Mouse (Mus musculus): ENCODE data around the gene Tiam2.
A peak's percentile ranks its signal among the peaks of the same experiment; 100 is the strongest.

The Tiam2 gene

GRCm38 (mm10) chr17:3326148-3326902 is at the start of gene Tiam2:
TSS of gene Tiam2 (plus strand) at chr17:3326573.
- DNase-seq (ENCODE audit: inconsistent age in 2 of 2, low spot score in 1 of 2) = peak; percentile 81 to 92

- DNase-seq (ENCODE audit: inconsistent age in 2 of 2, low spot score in 1 of 2) = no peak
Observed at GRCm38 (mm10) chr17:3280321-3280720, 46.1 kb upstream of the Tiam2 start.

- DNase-seq (ENCODE audit: inconsistent age in 2 of 2, low spot score in 1 of 2) = no peak
Observed at GRCm38 (mm10) chr17:3281939-3282338, 44.4 kb upstream of the Tiam2 start.

DNA sequence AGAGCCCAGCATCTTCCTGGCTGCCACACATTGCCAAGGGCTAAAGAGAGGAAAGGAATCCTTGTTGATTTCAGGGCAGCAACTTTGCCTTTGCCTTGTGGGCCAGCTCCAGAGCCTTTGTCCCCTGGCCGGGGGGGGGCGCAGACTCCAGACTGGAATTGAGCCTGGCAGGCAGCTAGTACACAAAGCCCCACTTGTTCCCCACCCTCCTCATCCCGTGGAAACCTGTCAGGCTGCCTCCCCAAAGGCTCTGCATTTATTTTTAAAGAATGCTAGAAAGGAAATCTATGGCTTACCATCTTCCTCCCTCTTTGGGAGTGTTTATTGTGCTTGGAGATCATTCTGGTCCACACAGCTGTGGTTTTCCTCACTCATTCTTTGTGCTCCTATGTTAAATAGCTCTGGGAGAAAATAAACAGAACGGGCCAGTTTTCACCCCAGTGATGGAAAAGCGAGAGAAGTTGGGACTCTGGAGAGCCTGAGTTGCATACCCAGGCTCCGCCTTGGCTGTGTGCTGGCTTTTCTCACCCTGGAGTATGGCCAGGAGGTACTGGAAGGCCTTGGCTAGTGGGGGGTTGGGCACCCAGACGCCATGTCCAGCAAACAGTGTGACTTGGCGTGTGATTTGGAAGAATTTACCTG is 41.2 kb upstream of the Tiam2 start:
- DNase-seq (ENCODE audit: inconsistent age in 2 of 2, low spot score in 1 of 2) = no peak

GRCm38 (mm10) chr17:3286123-3286825 is 40.1 kb upstream of the Tiam2 start:
- DNase-seq (ENCODE audit: inconsistent age in 2 of 2, low spot score in 1 of 2) = no peak

DNA sequence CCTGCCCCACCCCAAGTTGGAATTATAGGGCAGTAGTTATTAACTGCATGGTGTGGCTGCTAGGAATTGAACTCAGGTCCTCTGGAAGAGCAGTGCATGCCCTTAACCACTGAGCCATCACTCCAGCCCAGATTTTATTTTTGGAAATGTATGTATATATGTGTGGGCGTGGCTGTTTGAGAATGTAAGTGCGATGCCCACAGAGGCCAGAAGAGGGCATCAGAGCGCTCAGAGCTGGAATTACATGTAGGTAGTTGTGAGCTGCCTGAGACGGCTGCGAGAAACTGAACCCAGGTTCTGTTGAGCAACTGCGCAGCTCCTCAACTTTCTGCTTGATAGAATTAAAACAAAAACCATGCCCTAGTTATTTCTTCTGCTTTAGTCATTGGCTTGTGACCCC is 38.0 kb upstream of the Tiam2 start:
- DNase-seq (ENCODE audit: inconsistent age in 2 of 2, low spot score in 1 of 2) = peak; percentile 47 to 85

GRCm38 (mm10) chr17:3295097-3295496 is 31.3 kb upstream of the Tiam2 start:
- DNase-seq (ENCODE audit: inconsistent age in 2 of 2, low spot score in 1 of 2) = peak in 1 of 2 experiments; percentile 22

- DNase-seq (ENCODE audit: inconsistent age in 2 of 2, low spot score in 1 of 2) = no peak
Observed at GRCm38 (mm10) chr17:3299487-3299886, 26.9 kb upstream of the Tiam2 start.

DNA sequence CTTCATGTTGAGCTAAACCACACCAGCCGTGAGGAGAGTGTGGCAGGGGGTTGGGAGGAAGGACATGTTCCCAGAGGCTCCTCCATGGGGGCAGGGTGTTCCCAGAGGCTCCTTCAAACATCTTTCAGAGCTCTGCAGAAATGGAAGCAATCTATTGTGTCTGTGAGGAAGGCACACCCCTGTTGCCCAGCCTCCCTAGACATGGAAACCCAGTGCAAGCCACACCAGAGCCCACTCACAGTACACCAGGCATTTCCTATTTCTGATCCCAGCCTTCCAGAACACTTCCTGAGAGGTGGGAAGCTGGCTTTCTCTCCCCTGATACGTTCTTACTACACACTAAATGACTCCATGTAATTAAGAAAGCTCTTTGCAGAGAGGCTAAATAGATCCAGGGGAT is 20.4 kb upstream of the Tiam2 start:
- no peak for DNase-seq (ENCODE audit: inconsistent age in 2 of 2, low spot score in 1 of 2)

- peak; percentile 82 to 92 for DNase-seq (ENCODE audit: inconsistent age in 2 of 2, low spot score in 1 of 2)
Observed at GRCm38 (mm10) chr17:3313711-3314624, 12.4 kb upstream of the Tiam2 start.

GRCm38 (mm10) chr17:3314625-3315020 is 11.8 kb upstream of the Tiam2 start:
- peak in 1 of 2 experiments; percentile 65 for DNase-seq (ENCODE audit: inconsistent age in 2 of 2, low spot score in 1 of 2)

GRCm38 (mm10) chr17:3315581-3315980 is 10.8 kb upstream of the Tiam2 start:
- DNase-seq (ENCODE audit: inconsistent age in 2 of 2, low spot score in 1 of 2) = no peak

- no peak for DNase-seq (ENCODE audit: inconsistent age in 2 of 2, low spot score in 1 of 2)
Observed at GRCm38 (mm10) chr17:3326903-3327279, 518 bp downstream of the Tiam2 start.

GRCm38 (mm10) chr17:3327335-3327734 is 962 bp downstream of the Tiam2 start:
- peak in 1 of 2 experiments; percentile 53 for DNase-seq (ENCODE audit: inconsistent age in 2 of 2, low spot score in 1 of 2)

DNA sequence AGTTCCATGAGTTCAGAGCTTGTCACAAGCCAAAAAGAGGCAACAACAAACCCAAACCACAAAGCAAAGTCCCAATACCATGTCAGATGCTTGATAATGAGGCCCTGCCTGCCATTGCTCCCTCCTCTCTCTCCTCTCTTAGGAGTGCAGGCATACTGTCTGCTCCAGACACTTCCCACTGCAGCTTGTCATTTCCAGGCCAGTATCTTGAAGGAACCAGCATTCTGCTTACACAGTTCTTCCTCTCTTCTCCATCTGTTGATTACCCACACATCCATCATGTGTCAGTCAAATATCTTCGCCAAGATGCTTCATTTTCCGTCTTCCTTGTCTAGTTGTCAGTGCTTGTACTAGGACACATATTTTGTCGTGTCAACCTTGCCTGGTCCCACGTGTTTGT is 2.4 kb downstream of the Tiam2 start:
- no peak for DNase-seq (ENCODE audit: inconsistent age in 2 of 2, low spot score in 1 of 2)

GRCm38 (mm10) chr17:3329429-3329828 is 3.1 kb downstream of the Tiam2 start:
- no peak for DNase-seq (ENCODE audit: inconsistent age in 2 of 2, low spot score in 1 of 2)

GRCm38 (mm10) chr17:3331721-3332461 is 5.5 kb downstream of the Tiam2 start:
- DNase-seq (ENCODE audit: inconsistent age in 2 of 2, low spot score in 1 of 2) = peak; percentile 73 to 86

GRCm38 (mm10) chr17:3336161-3336739 is 9.9 kb downstream of the Tiam2 start:
- DNase-seq (ENCODE audit: inconsistent age in 2 of 2, low spot score in 1 of 2) = no peak

GRCm38 (mm10) chr17:3336887-3337524 is 10.6 kb downstream of the Tiam2 start:
- DNase-seq (ENCODE audit: inconsistent age in 2 of 2, low spot score in 1 of 2) = no peak

Measured in adrenal gland, adult (tissue).